Mouse (Mus musculus) limb, embryonic 14.5 days (tissue): ENCODE measurements around the gene Gm28269. TPM values are rescaled to one million over a fixed set of nuclear protein-coding genes. Genes with fewer than 3 reads are reported as not detected.

Experiments used
- ATAC-seq: fragments of 200-750 bp; cut with Nextera tagmentation; 2 replicates; pipeline ENCODE4 v1.8.0; 2017; ENCODE audit warnings: low read depth, moderate number of reproducible peaks, moderate TSS enrichment; ENCODE audit not compliant: low FRiP score
- DNase-seq: peaks from one replicate; pipeline ENCODE4 v3.0.0-alpha.2; 2015; ENCODE audit warnings: low spot score
- H3K27ac ChIP-seq: fragments of 300-500 bp; sonication (generic); replicated peaks from 2 replicates; pipeline ENCODE4 v1.5.1; 2014; ENCODE audit warnings: low read depth, mild to moderate bottlenecking, low read length, moderate library complexity, mixed read lengths
- H3K27me3 ChIP-seq: fragments of 300-500 bp; sonication (generic); 2 replicates; pipeline ENCODE4 v1.6.1; 2014; ENCODE audit warnings: low read length, mixed read lengths; ENCODE audit not compliant: control insufficient read depth, insufficient read depth
- H3K36me3 ChIP-seq: fragments of 300-500 bp; sonication (generic); 2 replicates; pipeline ENCODE4 v1.6.1; 2014; ENCODE audit warnings: mild to moderate bottlenecking, low read length, moderate library complexity, mixed read lengths; ENCODE audit not compliant: control insufficient read depth, insufficient read depth
- H3K4me1 ChIP-seq: fragments of 300-500 bp; sonication (generic); 2 replicates; pipeline ENCODE4 v1.6.1; 2014; ENCODE audit warnings: antibody characterized with exemption, low read length, mixed read lengths; ENCODE audit not compliant: control insufficient read depth, insufficient read depth
- H3K4me2 ChIP-seq: fragments of 300-500 bp; sonication (generic); replicated peaks from 2 replicates; pipeline ENCODE4 v1.6.1; 2014; ENCODE audit warnings: low read depth, mild to moderate bottlenecking, low read length, moderate library complexity; ENCODE audit not compliant: severe bottlenecking
- H3K4me3 ChIP-seq: fragments of 300-500 bp; sonication (generic); replicated peaks from 2 replicates; pipeline ENCODE4 v1.5.1; 2014; ENCODE audit warnings: low read length
- H3K9ac ChIP-seq: fragments of 300-500 bp; sonication (generic); 2 replicates; pipeline ENCODE4 v1.6.1; 2014; ENCODE audit warnings: mild to moderate bottlenecking, low read depth, low read length, moderate library complexity; ENCODE audit not compliant: severe bottlenecking
- H3K9me3 ChIP-seq: fragments of 300-500 bp; sonication (generic); 2 replicates; pipeline ENCODE4 v1.6.1; 2016; ENCODE audit warnings: low read length; ENCODE audit not compliant: control insufficient read depth
- POLR2A ChIP-seq: fragments of 200-500 bp; IDR thresholded peaks from 2 replicates; pipeline ENCODE4 v1.8.0; 2012; ENCODE audit warnings: inconsistent platforms, mild to moderate bottlenecking, moderate library complexity, borderline replicate concordance; ENCODE audit not compliant: insufficient read depth, insufficient read length; ENCODE audit errors: extremely low read depth
- WGBS: fragments of 180-500 bp; shearing (Covaris S2); extraction: QIAGEN DNeasy Blood & Tissue Kit; methylation state at CpG from one replicate; pipeline ENCODE4 v1.1.7; 2014; 5-methylcytosine and 5-hydroxymethylcytosine counted together
- polyA plus RNA-seq, 2 experiments: library from polyadenylated mRNA; depleted of rRNA in 1 of 2; stranded (reverse) in 1 of 2; unstranded in 1 of 2; fragments of >200 nt; fragmentation: Nextera tagmentation in 1 of 2; extraction: Ambion mirVana in 1 of 2; gene quantifications; 2 replicates each; pipeline versions ENCODE4 v1.2.1 to v1.2.3; 2012 to 2014

The Gm28269 gene
- polyA plus RNA-seq (2012; rRNA removed) (not detected in 2 replicates), polyA plus RNA-seq (2014; fragmentation: Nextera tagmentation; extraction: Ambion mirVana) (not detected in 2 replicates)

DNA sequence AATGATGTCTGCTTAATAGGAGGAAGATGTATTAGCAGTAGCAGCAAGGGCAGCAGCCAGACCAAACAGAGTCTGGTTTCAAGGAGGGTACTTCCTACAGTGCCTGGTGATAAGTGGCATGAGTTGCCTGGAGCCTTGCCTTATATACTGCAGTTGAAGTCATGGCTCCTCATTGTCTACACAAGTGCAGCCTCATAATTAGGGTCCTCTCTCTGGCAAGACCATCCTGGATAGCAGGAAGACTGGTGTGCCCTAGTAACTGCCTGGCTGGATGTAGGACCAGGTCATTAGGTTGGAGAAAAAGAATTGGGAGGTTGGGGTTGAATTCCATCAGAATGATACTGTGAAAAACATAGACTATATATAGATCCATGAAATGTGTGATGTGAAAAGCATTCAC lies at the start of gene Gm28269:
Gm28269 (minus strand) TSS at position 101 of the 400 bp plus-strand sequence.
- no peaks in the 10 kb centered on the region for H3K4me1 ChIP-seq
- no peaks in the 10 kb centered on the region for H3K27me3 ChIP-seq
- no peak within 1 kb of the TSS for H3K4me3 ChIP-seq
- no peaks in the 10 kb centered on the region for H3K9me3 ChIP-seq
- ATAC-seq (no peak), DNase-seq (no peak)
- no peak for TF ChIP-seq POLR2A
- H3K36me3 ChIP-seq: no peaks in the 10 kb centered on the region
- H3K27ac ChIP-seq: no peak within 1 kb of the TSS
- H3K9ac ChIP-seq: no peak within 1 kb of the TSS
- H3K4me2 ChIP-seq: no peak within 1 kb of the TSS

DNA sequence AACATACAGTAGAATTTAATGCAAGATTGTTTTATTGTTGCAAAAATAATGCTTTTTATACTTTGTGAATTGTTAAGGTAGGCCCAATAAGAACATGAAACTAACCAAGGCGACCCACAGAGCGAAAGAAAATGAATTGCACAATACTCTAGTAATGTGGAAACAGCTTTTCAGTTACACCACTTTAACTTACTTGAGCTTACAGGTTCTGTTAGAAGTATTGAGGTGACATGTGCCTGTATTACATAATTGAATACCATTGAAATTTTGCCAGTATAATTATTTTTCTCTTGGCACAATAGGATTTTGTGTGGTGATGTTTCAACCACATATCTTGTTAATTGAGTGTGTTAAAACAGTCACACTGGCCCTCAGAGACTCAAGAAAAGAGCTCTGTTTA lies 28.0 kb downstream of the Gm28269 start:
- H3K4me2 ChIP-seq: no peak overlapping the region

GRCm38 (mm10) chrX:21715293-21715692 lies 29.6 kb downstream of the Gm28269 start:
- no peak for TF ChIP-seq POLR2A
- ATAC-seq: no peak
- no peak overlapping the region for H3K4me2 ChIP-seq
- no peaks in the 10 kb centered on the region for H3K9me3 ChIP-seq
- no peaks in the 10 kb centered on the region for H3K4me1 ChIP-seq
- H3K27ac ChIP-seq: no peak overlapping the region
- no peak overlapping the region for H3K9ac ChIP-seq
- WGBS: 63% methylated on average over 5 of the region's 5 CpGs
- H3K36me3 ChIP-seq: no peaks in the 10 kb centered on the region
- H3K27me3 ChIP-seq: no peaks in the 10 kb centered on the region
- DNase-seq: no peak
- H3K4me3 ChIP-seq: no peak overlapping the region

More for the DNA sequence above, 28.0 kb downstream of the Gm28269 start:
- no peaks in the 10 kb centered on the region for H3K27me3 ChIP-seq
- no peak overlapping the region for H3K27ac ChIP-seq
- no peaks in the 10 kb centered on the region for H3K36me3 ChIP-seq
- no peak for TF ChIP-seq POLR2A
- ATAC-seq (no peak), DNase-seq (no peak)
- H3K9me3 ChIP-seq: no peaks in the 10 kb centered on the region
- WGBS: 92% methylated on average over 2 of the region's 2 CpGs
- H3K9ac ChIP-seq: no peak overlapping the region
- no peak overlapping the region for H3K4me3 ChIP-seq
- H3K4me1 ChIP-seq: no peaks in the 10 kb centered on the region

- H3K9ac ChIP-seq: no peak within 1 kb of the TSS
- DNase-seq (no peak), ATAC-seq (no peak)
- WGBS: 64% methylated on average over 6 of the region's 7 CpGs
- no peak within 1 kb of the TSS for H3K4me3 ChIP-seq
- no peak within 1 kb of the TSS for H3K4me2 ChIP-seq
- no peak for TF ChIP-seq POLR2A
- H3K27me3 ChIP-seq: no peaks in the 10 kb centered on the region
- no peaks in the 10 kb centered on the region for H3K9me3 ChIP-seq
- H3K4me1 ChIP-seq: no peaks in the 10 kb centered on the region
- no peaks in the 10 kb centered on the region for H3K36me3 ChIP-seq
- H3K27ac ChIP-seq: no peak within 1 kb of the TSS
Measured at GRCm38 (mm10) chrX:21714829-21715228, 30.1 kb downstream of the Gm28269 start, which contains the start of gene Slc6a14. TSS of gene Slc6a14 (plus strand) at chrX:21714896.

DNA sequence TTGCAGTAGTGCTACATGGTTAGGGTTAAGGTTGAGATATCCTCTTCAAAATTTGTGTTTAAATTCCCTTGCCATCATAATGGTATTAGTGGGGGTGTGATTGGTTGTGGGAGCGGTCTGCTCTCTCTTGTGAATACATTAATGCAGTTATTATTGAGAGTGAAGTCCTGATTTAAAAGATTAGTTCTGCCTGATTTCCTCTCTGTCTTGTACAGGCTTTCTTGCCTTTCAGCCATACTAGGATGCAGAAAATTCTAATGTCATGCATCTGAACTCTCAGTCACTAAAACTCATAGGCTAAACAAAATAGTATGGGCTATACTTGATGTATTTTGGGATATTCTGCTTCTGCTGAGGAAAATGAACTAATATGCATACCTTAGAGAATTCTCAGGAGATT lies 40.4 kb downstream of the Gm28269 start:
- 94% methylated on average over 1 of the region's 1 CpGs for WGBS
- no peak for TF ChIP-seq POLR2A
- Histone ChIP-seq H3K27me3 (no peaks in the 10 kb centered on the region), H3K9ac (no peak overlapping the region), H3K4me1 (no peaks in the 10 kb centered on the region), H3K9me3 (no peaks in the 10 kb centered on the region), H3K36me3 (no peaks in the 10 kb centered on the region), H3K4me2 (no peak overlapping the region), H3K27ac (no peak overlapping the region), H3K4me3 (no peak overlapping the region)
- DNase-seq: no peak
- ATAC-seq: no peak

DNA sequence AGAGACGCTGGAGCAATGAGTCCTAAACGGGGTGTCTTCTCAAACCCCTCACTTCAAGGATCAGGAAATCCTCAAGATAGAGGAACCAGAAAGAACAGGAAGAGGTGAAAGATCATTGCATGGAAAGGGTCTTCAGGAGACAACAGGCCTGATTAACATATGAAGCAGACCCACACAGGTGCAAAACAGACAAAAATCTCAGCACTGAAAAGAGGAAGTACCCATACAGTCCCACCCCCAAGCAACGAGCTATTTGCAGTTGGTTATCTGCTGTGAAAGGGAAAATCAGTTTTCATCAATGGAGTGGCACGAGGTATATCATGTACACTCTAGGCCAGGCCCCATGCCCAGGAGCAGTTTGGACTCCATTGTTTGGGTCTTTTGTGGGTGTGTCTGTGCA lies 43.3 kb downstream of the Gm28269 start:
- Histone ChIP-seq H3K9ac (no peak overlapping the region), H3K4me2 (no peak overlapping the region), H3K27me3 (no peaks in the 10 kb centered on the region), H3K4me3 (no peak overlapping the region), H3K9me3 (no peaks in the 10 kb centered on the region), H3K36me3 (no peaks in the 10 kb centered on the region), H3K4me1 (no peaks in the 10 kb centered on the region), H3K27ac (no peak overlapping the region)
- ATAC-seq (no peak), DNase-seq (no peak)
- WGBS: 77% methylated on average over 4 of the region's 4 CpGs
- no peak for TF ChIP-seq POLR2A
